Mouse (Mus musculus) hindbrain, embryonic 12.5 days (tissue): ENCODE results near the gene A130010J15Rik. TPM values are rescaled to one million over a fixed set of nuclear protein-coding genes. Genes with fewer than 3 reads are reported as not detected.
A peak's percentile ranks its signal among the peaks of the same experiment; 100 is the strongest.

Source experiments
- ATAC-seq: fragments of 200-750 bp; cut with Nextera tagmentation; 2 replicates; pipeline ENCODE4 v1.8.0; 2017; ENCODE audit warnings: moderate TSS enrichment; ENCODE audit not compliant: low FRiP score
- H3K27ac ChIP-seq: fragments of 300-500 bp; sonication (generic); 2 replicates; pipeline ENCODE4 v1.5.1; 2016; ENCODE audit warnings: mild to moderate bottlenecking
- H3K27me3 ChIP-seq: fragments of 300-500 bp; sonication (generic); 2 replicates; pipeline ENCODE4 v1.6.1; 2016; ENCODE audit warnings: mild to moderate bottlenecking
- H3K36me3 ChIP-seq: fragments of 300-500 bp; sonication (generic); 2 replicates; pipeline ENCODE4 v1.6.1; 2016; ENCODE audit warnings: mild to moderate bottlenecking
- H3K4me1 ChIP-seq: fragments of 300-500 bp; sonication (generic); 2 replicates; pipeline ENCODE4 v1.6.1; 2016
- H3K4me2 ChIP-seq: fragments of 300-500 bp; sonication (generic); replicated peaks from 2 replicates; pipeline ENCODE4 v1.6.1; 2016; ENCODE audit warnings: mild to moderate bottlenecking
- H3K4me3 ChIP-seq: fragments of 300-500 bp; sonication (generic); 2 replicates; pipeline ENCODE4 v1.5.1; 2016; ENCODE audit warnings: mild to moderate bottlenecking
- H3K9ac ChIP-seq: fragments of 300-500 bp; sonication (generic); 2 replicates; pipeline ENCODE4 v1.6.1; 2016; ENCODE audit warnings: mild to moderate bottlenecking, moderate library complexity
- H3K9me3 ChIP-seq: fragments of 300-500 bp; sonication (generic); replicated peaks from 2 replicates; pipeline ENCODE4 v1.6.1; 2016; ENCODE audit warnings: mild to moderate bottlenecking
- WGBS: fragments of 180-500 bp; shearing (Covaris S2); methylation state at CpG from one replicate; pipeline ENCODE4 v1.1.7; 2016; 5-methylcytosine and 5-hydroxymethylcytosine counted together
- polyA plus RNA-seq: library from polyadenylated mRNA; unstranded; fragments of >200 nt; fragmentation: Nextera tagmentation; extraction: Ambion mirVana; gene quantifications from 2 replicates; pipeline ENCODE4 v1.2.1, GENCODE M21; 2016

A130010J15Rik gene
- polyA plus RNA-seq, 1 experiment from 2014 or later: 15.7 TPM

DNA sequence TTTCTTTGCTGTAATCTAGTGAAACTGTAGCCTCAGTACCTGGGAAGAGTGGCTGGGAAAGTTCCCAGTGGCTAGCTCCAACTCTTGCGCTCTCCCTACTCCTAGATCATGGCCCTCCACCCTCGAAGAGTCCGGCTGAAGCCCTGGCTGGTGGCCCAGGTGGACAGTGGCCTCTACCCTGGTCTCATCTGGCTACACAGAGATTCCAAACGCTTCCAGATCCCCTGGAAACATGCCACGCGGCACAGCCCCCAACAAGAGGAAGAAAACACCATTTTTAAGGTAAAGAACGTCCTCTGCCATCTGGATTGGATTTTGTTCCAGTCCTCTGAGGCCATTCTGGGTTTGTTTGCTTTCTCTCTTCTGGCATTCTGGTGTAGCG, 10.7 kb upstream of the A130010J15Rik start:
- 73% methylated on average over 8 of the region's 8 CpGs for WGBS
- Histone ChIP-seq H3K9me3 (no peaks in the 10 kb centered on the region), H3K27me3 (peaks cover 44% of the 10 kb centered on the region), H3K36me3 (no peaks in the 10 kb centered on the region), H3K9ac (no peak overlapping the region), H3K4me2 (no peak overlapping the region), H3K4me1 (peaks cover 16% of the 10 kb centered on the region), H3K4me3 (no peak overlapping the region), H3K27ac (no peak overlapping the region)
- ATAC-seq: no peak

- Histone ChIP-seq H3K36me3 (no peaks in the 10 kb centered on the region), H3K4me1 (peaks cover 8% of the 10 kb centered on the region), H3K9me3 (no peaks in the 10 kb centered on the region), H3K27ac (no peak overlapping the region), H3K9ac (no peak overlapping the region), H3K4me2 (no peak overlapping the region), H3K4me3 (no peak overlapping the region), H3K27me3 (peaks cover 24% of the 10 kb centered on the region)
- WGBS: 44% methylated on average over 3 of the region's 3 CpGs
- no peak for ATAC-seq
Measured at GRCm38 (mm10) chr1:193159163-193159562, 8.7 kb upstream of the A130010J15Rik start.

GRCm38 (mm10) chr1:193159613-193160012, 8.2 kb upstream of the A130010J15Rik start:
- ATAC-seq: no peak
- no peak overlapping the region for H3K4me3 ChIP-seq
- H3K4me1 ChIP-seq: peaks cover 8% of the 10 kb centered on the region
- H3K27ac ChIP-seq: no peak overlapping the region
- H3K27me3 ChIP-seq: peaks cover 19% of the 10 kb centered on the region
- no peaks in the 10 kb centered on the region for H3K9me3 ChIP-seq
- WGBS: 48% methylated on average over 1 of the region's 1 CpGs
- no peak overlapping the region for H3K9ac ChIP-seq
- no peaks in the 10 kb centered on the region for H3K36me3 ChIP-seq
- no peak overlapping the region for H3K4me2 ChIP-seq

DNA sequence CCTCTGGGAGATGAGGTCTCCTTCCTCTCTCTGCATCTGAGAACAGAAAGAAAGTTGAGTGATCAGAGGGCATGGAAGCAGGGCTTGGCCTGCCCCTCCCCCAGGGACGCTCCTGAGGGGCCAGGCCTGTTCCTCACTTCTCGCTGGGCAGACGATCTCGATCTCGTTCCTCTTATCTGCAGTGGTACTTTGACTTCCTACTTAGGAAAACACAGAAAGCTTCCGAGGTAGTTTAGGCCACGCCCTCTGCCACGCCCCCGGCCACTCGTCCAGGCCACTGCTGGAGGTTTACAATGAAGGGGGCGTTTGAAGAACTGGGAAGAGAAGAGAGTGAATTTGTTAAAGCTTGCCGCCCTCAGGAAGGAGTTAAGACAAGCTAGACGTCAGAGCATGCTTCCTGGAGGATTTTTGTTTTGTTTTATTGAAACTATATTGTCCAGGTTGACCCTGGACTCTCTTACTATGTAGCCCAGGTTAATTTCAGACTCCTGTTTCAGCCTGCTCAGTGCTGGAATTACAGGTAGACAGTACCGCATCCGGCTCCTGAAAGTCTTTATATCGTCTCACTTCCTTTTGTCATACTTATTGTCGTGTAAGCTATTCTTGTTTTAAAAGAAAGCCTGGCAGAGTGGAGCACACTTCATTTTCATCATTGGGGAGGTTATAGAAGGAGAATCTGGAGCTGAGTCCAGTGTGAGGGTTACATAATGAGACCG, 7.4 kb upstream of the A130010J15Rik start:
- H3K4me1 ChIP-seq: peaks cover 8% of the 10 kb centered on the region
- peaks cover 11% of the 10 kb centered on the region for H3K27me3 ChIP-seq
- H3K27ac ChIP-seq: no peak overlapping the region
- peak overlapping the region; percentile 5; the same call in 1 of the 2 replicates for H3K4me3 ChIP-seq
- no peak for ATAC-seq
- H3K9ac ChIP-seq: no peak overlapping the region
- 16% methylated on average over 18 of the region's 18 CpGs for WGBS
- H3K9me3 ChIP-seq: no peaks in the 10 kb centered on the region
- H3K36me3 ChIP-seq: no peaks in the 10 kb centered on the region
- H3K4me2 ChIP-seq: peak overlapping the region; percentile 32

- Histone ChIP-seq H3K36me3 (no peaks in the 10 kb centered on the region), H3K4me2 (no peak overlapping the region), H3K4me3 (no peak overlapping the region), H3K9me3 (no peaks in the 10 kb centered on the region), H3K27me3 (no peaks in the 10 kb centered on the region; the same call in 1 of the 2 replicates), H3K27ac (no peak overlapping the region), H3K9ac (no peak overlapping the region), H3K4me1 (peaks cover 22% of the 10 kb centered on the region)
- no peak for ATAC-seq
- 93% methylated on average over 7 of the region's 7 CpGs for WGBS
Measured at GRCm38 (mm10) chr1:193169228-193169627, 1.4 kb downstream of the A130010J15Rik start.

DNA sequence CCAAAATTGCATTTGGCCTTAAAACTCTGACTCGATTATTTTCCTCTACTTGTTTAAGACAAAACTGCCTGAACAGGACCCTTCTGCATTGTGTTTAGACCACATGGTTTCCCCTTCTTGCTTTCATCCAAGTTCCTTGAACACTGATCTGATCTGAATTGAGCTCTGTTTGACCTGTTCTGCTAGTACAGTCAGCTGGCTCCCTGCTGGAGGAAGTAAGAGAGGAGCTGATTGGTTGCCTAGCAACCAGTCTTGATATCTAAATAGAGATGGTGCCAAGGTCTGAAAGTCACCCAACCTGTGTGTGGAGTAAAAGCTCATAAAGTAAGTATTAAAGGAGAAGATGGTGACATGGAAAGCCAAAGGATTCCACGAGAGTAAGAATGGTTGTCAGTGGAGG, 2.0 kb downstream of the A130010J15Rik start:
- no peak overlapping the region for H3K27ac ChIP-seq
- no peak overlapping the region for H3K4me3 ChIP-seq
- H3K27me3 ChIP-seq: no peaks in the 10 kb centered on the region; the same call in 1 of the 2 replicates
- H3K4me2 ChIP-seq: no peak overlapping the region
- H3K9ac ChIP-seq: no peak overlapping the region
- WGBS: 91% methylated on average over 2 of the region's 2 CpGs
- ATAC-seq: no peak
- no peaks in the 10 kb centered on the region for H3K9me3 ChIP-seq
- no peaks in the 10 kb centered on the region for H3K36me3 ChIP-seq
- H3K4me1 ChIP-seq: peaks cover 28% of the 10 kb centered on the region

GRCm38 (mm10) chr1:193172991-193173809, 5.4 kb downstream of the A130010J15Rik start:
- WGBS: 2% methylated on average over 48 of the region's 48 CpGs
- H3K36me3 ChIP-seq: no peaks in the 10 kb centered on the region
- peak overlapping the region; percentile 69 for H3K4me3 ChIP-seq
- H3K27me3 ChIP-seq: no peaks in the 10 kb centered on the region
- H3K9ac ChIP-seq: peak overlapping the region; percentile 81
- peak; percentile 99 for ATAC-seq
- peaks cover 32% of the 10 kb centered on the region for H3K4me1 ChIP-seq
- H3K9me3 ChIP-seq: no peaks in the 10 kb centered on the region
- peak overlapping the region; percentile 77 for H3K27ac ChIP-seq
- peak overlapping the region; percentile 80 for H3K4me2 ChIP-seq

GRCm38 (mm10) chr1:193173810-193174129, 5.9 kb downstream of the A130010J15Rik start:
- Histone ChIP-seq H3K36me3 (no peaks in the 10 kb centered on the region), H3K4me3 (peak overlapping the region; percentile 69), H3K27me3 (no peaks in the 10 kb centered on the region), H3K4me2 (peak overlapping the region; percentile 80), H3K9ac (peak overlapping the region; percentile 67), H3K4me1 (peaks cover 32% of the 10 kb centered on the region), H3K27ac (peak overlapping the region; percentile 77), H3K9me3 (no peaks in the 10 kb centered on the region)
- WGBS: 26% methylated on average over 9 of the region's 9 CpGs
- no peak for ATAC-seq

DNA sequence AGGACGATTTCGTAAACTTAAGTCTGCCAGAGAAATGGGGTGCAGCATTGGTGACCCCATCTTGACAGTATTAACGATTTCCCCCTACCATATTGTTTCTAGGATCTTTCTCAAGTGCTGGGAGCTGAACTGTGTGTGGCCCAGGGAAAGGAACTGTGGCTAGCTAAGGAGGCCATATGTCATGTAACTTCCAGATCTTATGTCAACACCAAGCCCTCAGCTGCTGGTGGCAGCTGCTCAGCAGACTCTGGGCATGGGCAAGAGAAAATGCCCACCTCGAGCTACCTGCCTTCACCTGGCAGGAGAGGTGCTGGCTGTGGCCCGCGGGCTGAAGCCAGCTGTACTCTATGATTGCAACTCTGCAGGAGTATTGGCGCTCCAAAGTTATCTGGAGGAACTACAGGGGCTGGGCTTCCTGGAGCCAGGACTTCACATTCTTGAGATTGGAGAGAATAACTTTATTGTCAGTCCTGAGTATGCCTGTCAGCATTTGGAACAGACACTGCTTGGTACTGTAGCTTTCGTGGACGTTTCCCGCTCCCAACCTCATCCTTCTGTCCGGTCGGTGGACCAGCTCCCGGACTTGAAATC, 6.4 kb downstream of the A130010J15Rik start:
- peak overlapping the region; percentile 69 for H3K4me3 ChIP-seq
- H3K36me3 ChIP-seq: no peaks in the 10 kb centered on the region
- 93% methylated on average over 13 of the region's 13 CpGs for WGBS
- H3K9ac ChIP-seq: peak overlapping the region; percentile 67
- ATAC-seq: no peak
- H3K4me2 ChIP-seq: peak overlapping the region; percentile 80
- H3K4me1 ChIP-seq: peaks cover 32% of the 10 kb centered on the region
- no peaks in the 10 kb centered on the region for H3K27me3 ChIP-seq
- H3K27ac ChIP-seq: no peak overlapping the region
- no peaks in the 10 kb centered on the region for H3K9me3 ChIP-seq

DNA sequence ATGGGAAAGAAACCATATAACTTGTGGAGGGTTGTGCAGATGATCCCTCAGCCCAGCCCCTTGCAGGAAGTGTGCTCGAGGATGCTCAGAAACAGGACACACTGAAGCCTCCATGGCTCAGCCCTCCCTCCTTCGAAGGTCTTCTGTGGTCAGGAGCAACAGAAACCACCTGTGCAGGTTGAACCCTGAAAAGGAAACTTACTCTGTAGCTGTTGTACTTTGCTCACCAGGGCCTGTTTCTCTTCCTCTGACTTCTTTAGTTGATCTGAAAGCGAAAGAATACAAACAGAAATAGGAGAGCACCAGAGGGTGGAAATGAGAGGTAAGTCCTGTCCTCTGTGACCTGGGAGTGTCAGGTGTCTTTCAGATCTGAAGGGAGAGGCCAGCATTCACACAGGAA, 13.3 kb downstream of the A130010J15Rik start:
- Histone ChIP-seq H3K4me2 (no peak overlapping the region), H3K9ac (no peak overlapping the region), H3K27me3 (no peaks in the 10 kb centered on the region), H3K36me3 (no peaks in the 10 kb centered on the region), H3K9me3 (no peaks in the 10 kb centered on the region), H3K4me3 (no peak overlapping the region), H3K4me1 (no peaks in the 10 kb centered on the region), H3K27ac (no peak overlapping the region)
- no peak for ATAC-seq
- 82% methylated on average over 3 of the region's 3 CpGs for WGBS

DNA sequence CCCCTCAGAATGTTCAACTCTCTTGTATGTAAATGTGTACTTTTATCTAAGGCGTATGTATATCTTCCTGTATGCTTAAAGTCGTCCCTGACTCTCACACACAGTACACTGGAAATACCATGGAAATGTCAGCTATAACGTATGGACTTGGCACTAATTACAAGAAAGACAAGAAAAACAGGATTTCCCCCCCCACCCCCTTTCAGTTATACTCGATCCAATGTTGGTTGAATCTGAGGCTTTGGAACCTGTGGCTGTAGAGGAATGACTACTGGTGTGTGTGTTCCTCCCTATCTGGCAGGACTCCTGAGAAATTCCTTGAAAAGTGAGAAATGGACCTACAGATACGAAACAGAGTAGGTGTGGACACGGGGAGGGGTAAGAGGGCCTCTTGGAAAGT, 20.4 kb downstream of the A130010J15Rik start:
- ATAC-seq: no peak
- WGBS: 84% methylated on average over 6 of the region's 6 CpGs
- Histone ChIP-seq H3K27me3 (no peaks in the 10 kb centered on the region), H3K9ac (no peak overlapping the region), H3K36me3 (no peaks in the 10 kb centered on the region), H3K27ac (no peak overlapping the region), H3K9me3 (no peaks in the 10 kb centered on the region), H3K4me3 (no peak overlapping the region), H3K4me2 (no peak overlapping the region), H3K4me1 (peaks cover 15% of the 10 kb centered on the region)

GRCm38 (mm10) chr1:193189151-193189621, 21.3 kb downstream of the A130010J15Rik start:
- ATAC-seq: peak; percentile 85
- Histone ChIP-seq H3K4me3 (no peak overlapping the region), H3K9ac (no peak overlapping the region), H3K4me2 (no peak overlapping the region; the same call in 1 of the 2 replicates), H3K27ac (peak overlapping the region; percentile 31; the same call in 1 of the 2 replicates), H3K9me3 (no peaks in the 10 kb centered on the region), H3K36me3 (no peaks in the 10 kb centered on the region), H3K27me3 (no peaks in the 10 kb centered on the region), H3K4me1 (peaks cover 15% of the 10 kb centered on the region)
- 42% methylated on average over 9 of the region's 9 CpGs for WGBS
